10 mouse cellular contexts compared by ENCODE assay signal in the genomic region with DNA sequence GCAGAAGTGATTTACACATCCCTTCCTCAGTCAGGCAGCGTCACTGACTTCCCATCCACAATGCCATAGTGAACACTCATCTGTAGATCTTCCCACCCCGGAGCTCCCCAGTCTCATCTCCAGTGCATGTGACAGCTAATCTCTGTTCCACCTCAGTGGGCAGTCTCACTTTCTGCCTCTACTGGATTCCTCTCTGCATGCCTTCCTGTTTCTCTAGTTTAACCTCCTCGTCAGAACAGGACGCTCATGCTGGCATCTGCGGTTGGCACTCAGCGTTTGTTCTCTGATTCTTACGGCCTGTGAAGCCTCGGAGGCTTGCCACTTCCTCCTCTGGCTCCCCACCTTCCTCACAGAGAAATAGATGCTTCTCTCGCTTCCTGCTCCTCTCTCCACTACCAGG. TPM values are rescaled to one million over a fixed set of nuclear protein-coding genes. Genes with fewer than 3 reads are reported as not detected.
DNase-seq lines count a peak whose midpoint lies in the region; ATAC-seq lines count a peak whose summit lies in the region.
"Had no signal": no experiment of that assay in that cellular context is flagged by ENCODE, and none has a peak within 500 bp of the region (broad histone marks: within the 10 kb centered on the region; RNA-seq: fewer than 3 reads in every experiment).

No protein-coding gene starts in this region.

- H3K9me3 ChIP-seq in limb, embryonic 15.5 days, result no peaks in the 10 kb centered on the region
- H3K9me3 ChIP-seq: neural tube, embryonic 12.5 days had no signal

- H3K4me3 ChIP-seq in limb, embryonic 15.5 days, result no peak overlapping the region
- H3K4me3 ChIP-seq: neural tube, embryonic 12.5 days had no signal

- WGBS in limb, embryonic 15.5 days, result 57% methylated on average over 9 of the region's 9 CpGs

- no peak overlapping the region for H3K9ac ChIP-seq in limb, embryonic 15.5 days
- H3K9ac ChIP-seq: neural tube, embryonic 12.5 days had no signal

- peak; percentile 28 to 33 for DNase-seq in spleen, postnatal 14 days (ENCODE audit: low spot score in 2 of 2)
- no peak for DNase-seq in gastrocnemius, adult 18-20 months (ENCODE audit: low spot score)
- DNase-seq in adrenal gland, postnatal 25 days, result no peak
- no peak for DNase-seq in kidney, adult 8-10 months
- DNase-seq: adrenal gland, postnatal 14 days; kidney, postnatal 10 days had no signal

- no peak overlapping the region for H3K4me2 ChIP-seq in limb, embryonic 15.5 days

- ATAC-seq in CD4-positive, CD25-positive, alpha-beta regulatory T cell, adult 4 months, result peak; percentile 88
- peak; percentile 91 for ATAC-seq in activated CD4-positive, CD25-positive, alpha-beta regulatory T cell, adult 4 months
- ATAC-seq in limb, embryonic 15.5 days (ENCODE audit: insufficient number of reproducible peaks, low FRiP score, low TSS enrichment, low read depth), result no peak

- 0 out of 2 replicates have a peak, but pooled peaks cover 4% of the 10 kb centered on the region for H3K36me3 ChIP-seq in limb, embryonic 15.5 days
- H3K36me3 ChIP-seq: neural tube, embryonic 12.5 days had no signal

- H3K27ac ChIP-seq in limb, embryonic 15.5 days, result peak overlapping the region; percentile 72
- H3K27ac ChIP-seq: neural tube, embryonic 12.5 days had no signal

- H3K27me3 ChIP-seq in limb, embryonic 15.5 days, result no peaks in the 10 kb centered on the region
- H3K27me3 ChIP-seq: neural tube, embryonic 12.5 days had no signal

- H3K4me1 ChIP-seq in limb, embryonic 15.5 days, result peaks cover 23% of the 10 kb centered on the region

RNA-seq across cellular contexts. Expression of a gene that starts 50.2 kb away (rescaled TPM):
- polyA plus RNA-seq in CD4-positive, CD25-positive, alpha-beta regulatory T cell, adult 4 months (2017; shearing (Covaris generic)), result not detected
- not detected for polyA plus RNA-seq in activated CD4-positive, CD25-positive, alpha-beta regulatory T cell, adult 4 months (2017; shearing (Covaris generic))
- polyA plus RNA-seq in limb, embryonic 15.5 days (2015; fragmentation: Nextera tagmentation; extraction: Ambion mirVana), result 0.42 and 0.46 TPM in 2 replicates
- total RNA-seq in gastrocnemius, adult 18-20 months (2021), result not detected
- total RNA-seq in adrenal gland, postnatal 25 days (2021), result not detected in 2 replicates
- total RNA-seq: adrenal gland, postnatal 14 days had no signal

Comparison
In these comparisons a context has a peak if more than half of its experiments do, and no peak if none do; other contexts are left out.
1. DNase-seq: peak in spleen, postnatal 14 days (2 of 2); none in gastrocnemius, adult 18-20 months (single experiment), adrenal gland, postnatal 25 days (single experiment) and kidney, adult 8-10 months (0 of 2).